Mouse (Mus musculus) adipocyte (in vitro differentiated cells): ENCODE data around the gene Fbxl18.
A peak's percentile ranks its signal among the peaks of the same experiment; 100 is the strongest.

Experiments used
- DNase-seq: peaks from one replicate; pipeline ENCODE4 v3.0.0-alpha.2; 2016; ENCODE audit warnings: low spot score

The Fbxl18 gene

GRCm38 (mm10) chr5:142822286-142823095, 72.7 kb downstream of the Fbxl18 start:
- DNase-seq: peak; percentile 70

GRCm38 (mm10) chr5:142821974-142822285, 73.3 kb downstream of the Fbxl18 start:
- no peak for DNase-seq

GRCm38 (mm10) chr5:142821266-142821973, 73.8 kb downstream of the Fbxl18 start:
- peak; percentile 97 for DNase-seq

GRCm38 (mm10) chr5:142820276-142821265, 74.7 kb downstream of the Fbxl18 start:
- DNase-seq: peak; percentile 84

GRCm38 (mm10) chr5:142819385-142820275, 75.6 kb downstream of the Fbxl18 start:
- DNase-seq: peak; percentile 84

- peak; percentile 86 for DNase-seq
These were observed 76.5 kb downstream of the Fbxl18 start for GRCm38 (mm10) chr5:142818435-142819360.

- peak; percentile 99 for DNase-seq
These were observed 77.4 kb downstream of the Fbxl18 start, which contains the start of gene Tnrc18 for GRCm38 (mm10) chr5:142817524-142818434. Gene Tnrc18, minus strand, starts transcription at chr5:142817662.
